Mouse (Mus musculus) kidney, adult 2 months (tissue): ENCODE measurements at regions not wholly inside any gene's neighbourhood (a gene's known extent, or its start where the extent isn't known, plus 50 kb on each side); places are given as distances from the start of the nearest gene placed in this dataset.
A peak's percentile ranks its signal among the peaks of the same experiment; 100 is the strongest.

Experiments used
- DNase-seq: peaks from one replicate; pipeline ENCODE4 v3.0.0; 2021
- H3K27ac ChIP-seq: fragments of 200-500 bp; 2 replicates; pipeline ENCODE4 v1.5.1; 2012; ENCODE audit warnings: low read depth, low read length, control low read depth, inconsistent platforms; ENCODE audit not compliant: insufficient read depth
- H3K27me3 ChIP-seq: fragments of 200-500 bp; replicated peaks from 2 replicates; pipeline ENCODE4 v1.6.1; 2012; ENCODE audit warnings: mild to moderate bottlenecking, moderate library complexity, low read length, inconsistent platforms; ENCODE audit not compliant: control insufficient read depth, insufficient read depth
- H3K36me3 ChIP-seq: fragments of 200-500 bp; 2 replicates; pipeline ENCODE4 v1.6.1; 2012; ENCODE audit warnings: mild to moderate bottlenecking, moderate library complexity, low read length, inconsistent platforms; ENCODE audit not compliant: control insufficient read depth, insufficient read depth
- H3K4me1 ChIP-seq: fragments of 200-500 bp; 2 replicates; pipeline ENCODE4 v1.6.1; 2011; ENCODE audit warnings: low read length; ENCODE audit not compliant: control insufficient read depth, insufficient read depth
- H3K4me3 ChIP-seq: fragments of 200-500 bp; 2 replicates; pipeline ENCODE4 v1.5.1; 2011; ENCODE audit warnings: mild to moderate bottlenecking, low read depth, low read length, control low read depth; ENCODE audit not compliant: insufficient read depth
- CTCF ChIP-seq: fragments of 200-500 bp; conservative IDR thresholded peaks from 2 replicates; pipeline ENCODE4 v1.5.1; 2011; ENCODE audit warnings: low read depth, mild to moderate bottlenecking, control low read depth, low read length, moderate library complexity, mixed read lengths; ENCODE audit not compliant: insufficient read depth, insufficient read length
- POLR2A ChIP-seq: fragments of 200-500 bp; IDR thresholded peaks from one replicate; pipeline ENCODE4 v1.6.1; 2011; ENCODE audit warnings: low read depth, low read length, control low read depth
- WGBS: fragments of 180-500 bp; shearing (Covaris S2); methylation state at CpG from one replicate; pipeline ENCODE4 v1.1.7; 2018; 5-methylcytosine and 5-hydroxymethylcytosine counted together

GRCm38 (mm10) chr12:32681910-32682309, 137.4 kb upstream of the Nampt start:
- Histone ChIP-seq H3K4me3 (no peak overlapping the region), H3K27ac (no peak overlapping the region; the same call in 1 of the 2 replicates), H3K36me3 (no peaks in the 10 kb centered on the region), H3K27me3 (no peaks in the 10 kb centered on the region), H3K4me1 (peaks cover 8% of the 10 kb centered on the region; the same call in 1 of the 2 replicates)
- TF ChIP-seq CTCF (no peak), POLR2A (no peak)
- DNase-seq, result peak; percentile 84
- 48% methylated on average over 3 of the region's 3 CpGs for WGBS

- H3K36me3 ChIP-seq, result no peaks in the 10 kb centered on the region
- TF ChIP-seq CTCF (no peak), POLR2A (no peak)
- H3K27me3 ChIP-seq, result no peaks in the 10 kb centered on the region
- WGBS, result 95% methylated on average over 2 of the region's 2 CpGs
- H3K27ac ChIP-seq, result no peak overlapping the region
- peaks cover 3% of the 10 kb centered on the region; the same call in 1 of the 2 replicates for H3K4me1 ChIP-seq
- DNase-seq, result no peak
- H3K4me3 ChIP-seq, result no peak overlapping the region
Observed at GRCm38 (mm10) chr12:32683375-32683774, 136.0 kb upstream of the Nampt start.

- WGBS, result 86% methylated on average over 7 of the region's 7 CpGs
- no peak overlapping the region for H3K4me3 ChIP-seq
- no peak for DNase-seq
- no peaks in the 10 kb centered on the region for H3K27me3 ChIP-seq
- H3K4me1 ChIP-seq, result peaks cover 3% of the 10 kb centered on the region; the same call in 1 of the 2 replicates
- H3K27ac ChIP-seq, result no peak overlapping the region
- H3K36me3 ChIP-seq, result no peaks in the 10 kb centered on the region
- no peak for TF ChIP-seq CTCF
- TF ChIP-seq POLR2A, result no peak
Observed at GRCm38 (mm10) chr12:32685788-32686385, 133.5 kb upstream of the Nampt start.

GRCm38 (mm10) chr12:32689361-32689760, 130.0 kb upstream of the Nampt start:
- peak; percentile 71 for DNase-seq
- no peak for TF ChIP-seq POLR2A
- no peak for TF ChIP-seq CTCF
- Histone ChIP-seq H3K4me3 (no peak overlapping the region), H3K36me3 (no peaks in the 10 kb centered on the region), H3K27me3 (no peaks in the 10 kb centered on the region), H3K4me1 (peaks cover 5% of the 10 kb centered on the region), H3K27ac (no peak overlapping the region)
- WGBS, result 39% methylated on average over 4 of the region's 4 CpGs

GRCm38 (mm10) chr12:32690096-32690495, 129.2 kb upstream of the Nampt start:
- no peak for TF ChIP-seq CTCF
- no peak for TF ChIP-seq POLR2A
- Histone ChIP-seq H3K36me3 (no peaks in the 10 kb centered on the region), H3K4me3 (no peak overlapping the region), H3K27ac (no peak overlapping the region), H3K4me1 (peaks cover 5% of the 10 kb centered on the region), H3K27me3 (no peaks in the 10 kb centered on the region)
- 91% methylated on average over 2 of the region's 2 CpGs for WGBS
- DNase-seq, result no peak

GRCm38 (mm10) chr12:32692081-32692819, 127.1 kb upstream of the Nampt start:
- DNase-seq, result peak; percentile 57
- Histone ChIP-seq H3K27ac (peak overlapping the region; percentile 35; the same call in 1 of the 2 replicates), H3K36me3 (no peaks in the 10 kb centered on the region), H3K4me3 (no peak overlapping the region), H3K27me3 (no peaks in the 10 kb centered on the region), H3K4me1 (peaks cover 5% of the 10 kb centered on the region)
- no peak for TF ChIP-seq CTCF
- TF ChIP-seq POLR2A, result no peak
- 31% methylated on average over 8 of the region's 8 CpGs for WGBS

GRCm38 (mm10) chr12:32692962-32693361, 126.4 kb upstream of the Nampt start:
- Histone ChIP-seq H3K4me3 (no peak overlapping the region), H3K27me3 (no peaks in the 10 kb centered on the region), H3K4me1 (peaks cover 5% of the 10 kb centered on the region), H3K36me3 (no peaks in the 10 kb centered on the region), H3K27ac (no peak overlapping the region)
- 63% methylated on average over 7 of the region's 7 CpGs for WGBS
- no peak for TF ChIP-seq CTCF
- no peak for TF ChIP-seq POLR2A
- DNase-seq, result no peak
